In genomic region chr5:114978888-114979249, GRCm38 (mm10) we compare ENCODE assay signal across 8 mouse cellular contexts. TPM values are rescaled to one million over a fixed set of nuclear protein-coding genes. Genes with fewer than 3 reads are reported as not detected.
DNase-seq lines count a peak whose midpoint lies in the region; ATAC-seq and TF ChIP-seq lines count a peak whose summit lies in the region.

No protein-coding gene starts in this region.

- WGBS in heart, embryonic 15.5 days, result 5% methylated on average over 6 of the region's 6 CpGs
- 4% methylated on average over 6 of the region's 6 CpGs for WGBS in embryonic facial prominence, embryonic 11.5 days

- H3K4me2 ChIP-seq in heart, embryonic 15.5 days, result peak overlapping the region; percentile 94
- H3K4me2 ChIP-seq in embryonic facial prominence, embryonic 11.5 days (ENCODE audit: low read depth, low read length), result peak overlapping the region; percentile 63

- no peaks in the 10 kb centered on the region for H3K27me3 ChIP-seq in heart, embryonic 15.5 days
- no peaks in the 10 kb centered on the region for H3K27me3 ChIP-seq in embryonic facial prominence, embryonic 11.5 days (ENCODE audit: control insufficient read depth, insufficient read depth, low read length)

- no peak for ATAC-seq in heart, embryonic 15.5 days (replicated peaks; ENCODE audit: insufficient number of reproducible peaks, insufficient read depth, low FRiP score, low read depth)
- no peak for ATAC-seq in embryonic facial prominence, embryonic 11.5 days (replicated peaks; ENCODE audit: insufficient number of reproducible peaks, low FRiP score, low TSS enrichment, low read depth)

- H3K27ac ChIP-seq in heart, embryonic 15.5 days, result no peak overlapping the region
- H3K27ac ChIP-seq in ES-E14 (ENCODE audit: insufficient read depth, low read depth, low read length, poor library complexity, severe bottlenecking), result no peak overlapping the region
- no peak overlapping the region for H3K27ac ChIP-seq in embryonic facial prominence, embryonic 11.5 days (replicated peaks; ENCODE audit: low read depth, low read length)

- H3K36me3 ChIP-seq in heart, embryonic 15.5 days, result no peaks in the 10 kb centered on the region
- H3K36me3 ChIP-seq in ES-E14 (ENCODE audit: control insufficient read depth, insufficient read depth, low read length, poor library complexity, severe bottlenecking), result no peaks in the 10 kb centered on the region
- no peaks in the 10 kb centered on the region for H3K36me3 ChIP-seq in embryonic facial prominence, embryonic 11.5 days (replicated peaks; ENCODE audit: control insufficient read depth, insufficient read depth, low read depth, low read length)

- peaks cover 12% of the 10 kb centered on the region for H3K4me1 ChIP-seq in heart, embryonic 15.5 days (replicated peaks)
- H3K4me1 ChIP-seq in ES-E14 (ENCODE audit: control insufficient read depth in 2 of 2, insufficient read depth in 2 of 2, low read length in 2 of 2, poor library complexity in 1 of 2), result peaks cover 0 to 10% of the 10 kb centered on the region in 2 experiments; a peak in 1 of 4 replicates
- no peaks in the 10 kb centered on the region for H3K4me1 ChIP-seq in embryonic facial prominence, embryonic 11.5 days (ENCODE audit: control insufficient read depth, insufficient read depth, low read length)

- in situ Hi-C loops in ES-E14 (cut with MboI; ENCODE audit: low sequenced_read_pairs in 2 of 2, unreplicated experiment in 2 of 2), result loop anchor here in 1 of 2 experiments (10.0 kb wide), 1 partner anchor 126 kb away; no protein-coding TSS in a partner anchor

- H3K9ac ChIP-seq in heart, embryonic 15.5 days, result no peak overlapping the region
- peak overlapping the region; percentile 32; the same call in 1 of the 2 replicates for H3K9ac ChIP-seq in ES-E14 (ENCODE audit: insufficient read depth, low read depth, low read length, poor library complexity, severe bottlenecking)
- no peak overlapping the region for H3K9ac ChIP-seq in embryonic facial prominence, embryonic 11.5 days (replicated peaks; ENCODE audit: low read length)

- H3K9me3 ChIP-seq in heart, embryonic 15.5 days (replicated peaks), result no peaks in the 10 kb centered on the region
- no peaks in the 10 kb centered on the region for H3K9me3 ChIP-seq in ES-E14 (ENCODE audit: control insufficient read depth, insufficient read depth, low read depth, low read length)
- H3K9me3 ChIP-seq in embryonic facial prominence, embryonic 11.5 days (replicated peaks; ENCODE audit: control insufficient read depth, low read length), result no peaks in the 10 kb centered on the region

- H3K4me3 ChIP-seq in heart, embryonic 15.5 days, result peak overlapping the region; percentile 55
- H3K4me3 ChIP-seq in ES-E14 (ENCODE audit: insufficient read depth in 1 of 2, low read depth in 1 of 2, low read length in 2 of 2, poor library complexity in 1 of 2, severe bottlenecking in 1 of 2), result peak overlapping the region; percentile 63 to 68; a peak in 3 of 4 replicates
- no peak overlapping the region for H3K4me3 ChIP-seq in embryonic facial prominence, embryonic 11.5 days (ENCODE audit: low read depth, low read length)

- no peak for DNase-seq in heart, adult 9 months (ENCODE audit: low spot score in 2 of 2)
- peak; percentile 63 for DNase-seq in ES-E14 (ENCODE audit: low read depth, low spot score)
- DNase-seq in embryonic facial prominence, embryonic 11.5 days (ENCODE audit: low spot score), result peak; percentile 67
- DNase-seq in induced T-regulatory cell, adult 2 months (ENCODE audit: low read depth), result peak; percentile 78
- peak; percentile 29 for DNase-seq in lung, postnatal 36 days
- peak; percentile 29 for DNase-seq in telencephalon, adult 2 months (ENCODE audit: low read depth, low spot score)
- no peak for DNase-seq in thymus, postnatal 14 days

TF ChIP-seq in ES-E14, 5 proteins besides CTCF, POLR2A, EP300 and RAD21:
- no peak for TF ChIP-seq ZNF384 (IDR thresholded peaks at IDR 0.05; ENCODE audit: low read depth, low read length)

RNA-seq across cellular contexts. Expression of gene Hnf1a, which starts 8.0 kb away (rescaled TPM):
- 0.15 and 0.39 TPM in 2 replicates for polyA plus RNA-seq in heart, embryonic 15.5 days (2015; fragmentation: Nextera tagmentation; extraction: Ambion mirVana)
- total RNA-seq in ES-E14 (2012; rRNA removed), result 2.0 and 4.5 TPM in 2 replicates
- polyA plus RNA-seq in embryonic facial prominence, embryonic 11.5 days (2014; fragmentation: Nextera tagmentation; extraction: Ambion mirVana), result not detected in 2 replicates

RNA-seq across cellular contexts. Expression of gene Sppl3, which starts 32.1 kb away (rescaled TPM):
- 17.8 and 22.4 TPM in 2 replicates for polyA plus RNA-seq in heart, embryonic 15.5 days (2015; fragmentation: Nextera tagmentation; extraction: Ambion mirVana)
- 56.1 and 72.5 TPM in 2 replicates for total RNA-seq in ES-E14 (2012; rRNA removed)
- polyA plus RNA-seq in embryonic facial prominence, embryonic 11.5 days (2014; fragmentation: Nextera tagmentation; extraction: Ambion mirVana), result 23.5 and 43.6 TPM in 2 replicates

RNA-seq across cellular contexts. Expression of gene 2210016L21Rik, which starts 36.9 kb away (rescaled TPM):
- 36.0 and 40.0 TPM in 2 replicates for polyA plus RNA-seq in heart, embryonic 15.5 days (2015; fragmentation: Nextera tagmentation; extraction: Ambion mirVana)
- total RNA-seq in ES-E14 (2012; rRNA removed), result 16.7 and 24.4 TPM in 2 replicates
- 50.7 and 58.4 TPM in 2 replicates for polyA plus RNA-seq in embryonic facial prominence, embryonic 11.5 days (2014; fragmentation: Nextera tagmentation; extraction: Ambion mirVana)

RNA-seq across cellular contexts. Expression of gene Oasl1, which starts 55.8 kb away (rescaled TPM):
- 0.63 and 0.91 TPM in 2 replicates for polyA plus RNA-seq in heart, embryonic 15.5 days (2015; fragmentation: Nextera tagmentation; extraction: Ambion mirVana)
- total RNA-seq in ES-E14 (2012; rRNA removed), result 0.27 and 0.95 TPM in 2 replicates
- polyA plus RNA-seq in embryonic facial prominence, embryonic 11.5 days (2014; fragmentation: Nextera tagmentation; extraction: Ambion mirVana), result 0.24 TPM in 2 replicates

Comparison
In these comparisons a context has a peak if more than half of its experiments do, and no peak if none do; other contexts are left out.
1. DNase-seq: peak in ES-E14 (single experiment), embryonic facial prominence, embryonic 11.5 days (single experiment), induced T-regulatory cell, adult 2 months (single experiment), lung, postnatal 36 days (single experiment) and telencephalon, adult 2 months (single experiment); none in heart, adult 9 months (0 of 2) and thymus, postnatal 14 days (single experiment).